Mouse (Mus musculus): ENCODE results near the gene Nectin1.

GRCm38 (mm10) chr9:43698080-43698712, 45.6 kb upstream of the Nectin1 start:
- peak; percentile 60 for TF ChIP-seq CTCF (IDR thresholded peaks at IDR 0.05)
- peak; percentile 78 for TF ChIP-seq EP300 (IDR thresholded peaks at IDR 0.05)
